Mouse (Mus musculus) ovary, adult 18-20 months (tissue): ENCODE data around the gene Nrp1.
A peak's percentile ranks its signal among the peaks of the same experiment; 100 is the strongest.

Experiments
- DNase-seq: peaks from one replicate; pipeline ENCODE4 v3.0.0; 2022; ENCODE audit warnings: low spot score, mixed read lengths

The Nrp1 gene

GRCm38 (mm10) chr8:128358406-128358755 is at the start of gene Nrp1:
Gene Nrp1 (plus strand): TSS chr8:128358604.
- DNase-seq = peak; percentile 27

GRCm38 (mm10) chr8:128320797-128321196 is 37.6 kb upstream of the Nrp1 start:
- no peak for DNase-seq

DNA sequence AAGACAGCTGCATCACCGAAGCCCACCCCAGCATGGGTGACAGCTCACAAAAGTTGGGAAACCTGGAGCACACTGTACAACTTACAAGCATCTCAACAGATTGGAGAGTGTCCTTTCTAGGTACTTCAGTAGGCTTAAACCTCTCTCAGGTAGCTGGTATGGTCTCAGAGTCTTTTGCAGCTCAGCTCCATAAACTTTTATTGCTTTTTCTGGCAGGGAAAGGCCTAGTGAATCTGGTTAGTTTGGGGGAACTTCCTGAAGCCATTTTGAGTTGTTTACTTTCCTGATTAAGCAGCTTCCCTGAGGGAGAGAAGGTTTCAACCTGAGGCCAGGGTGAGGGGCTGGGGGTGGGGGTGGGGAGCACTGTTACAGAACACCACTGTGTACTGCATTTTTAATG is 31.1 kb upstream of the Nrp1 start:
- no peak for DNase-seq

GRCm38 (mm10) chr8:128327922-128328321 is 30.5 kb upstream of the Nrp1 start:
- DNase-seq = no peak

DNA sequence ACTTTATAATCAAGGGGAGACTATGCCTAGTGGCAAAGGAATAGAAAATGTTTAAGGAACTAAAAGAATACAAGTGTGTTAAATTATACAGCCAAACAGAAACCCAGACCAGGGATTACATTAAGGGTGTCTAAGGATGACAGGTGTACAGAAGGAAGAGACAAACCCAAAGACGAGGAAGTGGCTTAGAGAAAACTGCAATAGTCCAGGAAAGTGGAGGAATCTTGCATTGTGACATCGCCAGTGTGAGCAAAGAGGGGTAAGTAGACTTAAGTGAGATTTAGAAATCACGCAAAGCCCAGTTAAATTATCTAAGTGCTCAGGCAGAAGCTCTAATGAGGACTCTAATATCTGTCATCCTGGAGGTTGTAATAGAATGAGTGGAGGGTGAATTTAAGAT is 28.9 kb upstream of the Nrp1 start:
- DNase-seq = no peak

- no peak for DNase-seq
Measured at GRCm38 (mm10) chr8:128335976-128336375, 22.4 kb upstream of the Nrp1 start.

DNA sequence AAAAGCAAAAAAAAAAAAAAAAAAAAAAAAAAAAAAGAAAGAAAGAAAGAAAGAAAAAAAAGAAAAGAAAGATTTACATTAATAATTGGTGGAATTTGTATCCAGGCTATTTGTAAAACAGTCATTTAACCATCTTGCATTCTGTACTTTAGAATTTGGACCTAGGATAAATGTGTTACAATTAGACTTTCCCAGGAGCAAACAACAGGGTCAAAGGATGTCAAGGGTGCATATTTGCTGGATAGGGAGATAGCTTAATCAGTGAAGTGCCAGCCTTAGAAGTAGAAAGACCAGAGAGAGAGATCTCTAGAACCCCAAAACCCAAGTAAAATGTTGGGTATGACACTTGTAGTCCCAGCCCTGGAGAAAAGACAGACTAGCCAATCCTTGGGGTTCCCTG is 19.5 kb upstream of the Nrp1 start:
- DNase-seq = no peak

GRCm38 (mm10) chr8:128339521-128339920 is 18.9 kb upstream of the Nrp1 start:
- no peak for DNase-seq

DNA sequence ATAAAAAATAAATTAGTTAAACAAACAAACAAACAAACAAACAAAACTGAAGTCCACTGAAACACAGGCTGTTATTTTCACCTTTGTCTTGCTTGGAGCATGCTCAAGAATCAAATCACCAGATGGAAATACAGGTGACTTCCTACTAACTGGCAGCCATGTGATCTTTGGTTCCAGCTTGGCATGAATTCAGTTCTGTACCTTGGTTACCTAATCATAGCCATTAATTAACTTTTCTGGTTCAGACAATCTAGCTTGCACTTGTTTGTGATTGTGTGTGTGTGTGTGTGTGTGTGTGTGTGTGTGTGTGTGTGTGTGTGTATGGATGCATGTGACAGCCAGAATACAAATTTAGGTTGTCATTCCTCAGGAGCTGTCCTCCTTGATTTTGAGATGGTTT is 8.0 kb upstream of the Nrp1 start:
- DNase-seq = no peak

DNA sequence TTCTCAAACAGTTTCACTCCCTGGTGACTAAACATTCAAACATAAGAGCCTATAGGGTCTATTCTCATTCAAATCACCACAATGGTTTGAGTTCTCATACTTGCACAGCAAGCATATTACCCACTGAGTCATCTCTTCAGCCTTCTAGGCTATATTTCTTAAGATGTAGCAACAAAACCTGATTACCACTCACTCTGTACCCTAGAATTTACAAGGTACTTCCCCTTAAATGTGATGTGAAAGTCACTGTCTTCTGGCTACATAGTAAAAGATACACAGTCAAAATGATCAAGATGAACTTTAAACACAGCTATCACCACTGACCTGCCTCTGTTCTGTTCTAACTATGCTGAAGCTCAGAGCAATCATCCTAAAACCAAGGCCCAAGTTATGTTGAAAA is 7.2 kb upstream of the Nrp1 start:
- DNase-seq = no peak

GRCm38 (mm10) chr8:128352821-128353220 is 5.6 kb upstream of the Nrp1 start:
- DNase-seq = no peak

DNA sequence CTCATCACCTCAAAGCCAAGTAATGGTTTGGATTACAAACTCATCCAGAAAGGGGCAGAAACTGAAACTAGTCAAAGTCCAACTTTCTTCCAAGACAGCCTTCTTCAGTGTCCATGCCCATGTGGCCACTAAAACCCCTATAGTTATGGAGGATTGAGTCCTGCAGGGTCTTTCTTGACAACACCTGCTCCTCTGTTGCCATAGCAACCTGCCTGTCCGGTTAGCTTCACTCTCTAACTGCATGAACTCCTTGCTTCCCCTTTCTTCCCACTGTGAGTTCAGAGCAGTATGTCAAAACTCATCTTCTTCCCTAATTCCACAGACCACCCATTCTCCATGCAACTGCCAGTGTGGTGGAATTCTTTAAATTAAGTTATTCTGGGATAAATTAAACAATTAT is 4.4 kb upstream of the Nrp1 start:
- DNase-seq = no peak

GRCm38 (mm10) chr8:128355091-128355490 is 3.3 kb upstream of the Nrp1 start:
- no peak for DNase-seq

DNA sequence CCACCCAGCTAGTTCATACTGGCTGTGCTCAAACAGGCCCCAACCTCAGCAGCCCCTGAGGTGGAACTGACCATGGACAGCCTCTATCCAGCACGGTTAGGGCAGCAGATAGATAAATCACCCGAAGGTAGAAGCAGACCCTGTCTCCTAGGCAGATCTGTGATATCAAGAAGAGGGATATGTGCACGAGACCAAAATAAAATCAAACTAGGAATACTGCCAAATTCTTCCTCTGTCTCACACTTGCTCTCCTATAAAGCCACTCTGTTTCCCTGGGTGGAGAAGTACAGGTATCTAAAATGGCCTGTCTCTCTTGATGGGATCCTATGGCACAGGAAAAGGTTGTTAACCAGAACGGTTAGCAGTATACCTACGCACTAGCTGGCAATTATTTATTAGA is 2.2 kb upstream of the Nrp1 start:
- DNase-seq = no peak

DNA sequence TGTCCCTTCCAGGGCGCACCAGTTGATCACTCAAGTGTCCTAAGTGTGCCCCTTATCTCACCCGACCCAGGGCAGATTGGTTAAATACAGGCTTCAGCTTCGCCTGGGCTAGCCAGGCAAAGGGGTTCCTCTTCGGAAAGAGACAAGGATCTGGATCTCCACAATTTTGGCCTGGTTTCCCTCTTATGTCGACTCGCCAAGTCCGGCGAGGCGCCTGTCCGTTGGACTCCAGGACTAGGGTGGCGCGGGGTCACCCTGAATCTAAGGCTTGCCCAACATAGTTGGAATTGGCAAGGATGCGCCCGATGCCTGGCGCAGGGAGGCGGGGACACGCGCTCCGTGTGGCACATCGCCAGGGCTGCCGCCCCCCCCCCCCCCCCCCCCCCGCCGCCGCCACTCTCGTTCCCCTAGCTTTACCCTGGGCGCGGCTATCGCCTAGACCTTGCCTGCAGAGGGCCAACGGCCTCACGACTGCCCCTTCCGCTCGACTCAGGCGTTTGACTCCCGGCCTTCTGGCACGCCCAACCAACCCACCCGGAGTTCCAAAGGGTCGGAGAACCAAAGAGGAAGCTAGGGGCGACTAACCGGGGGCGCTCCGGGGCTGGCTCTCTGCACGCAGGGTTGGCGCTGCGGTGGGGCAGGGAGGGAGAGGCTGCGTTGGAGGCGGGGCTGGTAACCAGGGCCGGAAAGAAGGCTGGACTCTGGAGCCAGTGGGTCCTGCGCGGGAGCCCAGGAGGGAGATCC is 1.4 kb upstream of the Nrp1 start:
- peak; percentile 76 for DNase-seq

DNA sequence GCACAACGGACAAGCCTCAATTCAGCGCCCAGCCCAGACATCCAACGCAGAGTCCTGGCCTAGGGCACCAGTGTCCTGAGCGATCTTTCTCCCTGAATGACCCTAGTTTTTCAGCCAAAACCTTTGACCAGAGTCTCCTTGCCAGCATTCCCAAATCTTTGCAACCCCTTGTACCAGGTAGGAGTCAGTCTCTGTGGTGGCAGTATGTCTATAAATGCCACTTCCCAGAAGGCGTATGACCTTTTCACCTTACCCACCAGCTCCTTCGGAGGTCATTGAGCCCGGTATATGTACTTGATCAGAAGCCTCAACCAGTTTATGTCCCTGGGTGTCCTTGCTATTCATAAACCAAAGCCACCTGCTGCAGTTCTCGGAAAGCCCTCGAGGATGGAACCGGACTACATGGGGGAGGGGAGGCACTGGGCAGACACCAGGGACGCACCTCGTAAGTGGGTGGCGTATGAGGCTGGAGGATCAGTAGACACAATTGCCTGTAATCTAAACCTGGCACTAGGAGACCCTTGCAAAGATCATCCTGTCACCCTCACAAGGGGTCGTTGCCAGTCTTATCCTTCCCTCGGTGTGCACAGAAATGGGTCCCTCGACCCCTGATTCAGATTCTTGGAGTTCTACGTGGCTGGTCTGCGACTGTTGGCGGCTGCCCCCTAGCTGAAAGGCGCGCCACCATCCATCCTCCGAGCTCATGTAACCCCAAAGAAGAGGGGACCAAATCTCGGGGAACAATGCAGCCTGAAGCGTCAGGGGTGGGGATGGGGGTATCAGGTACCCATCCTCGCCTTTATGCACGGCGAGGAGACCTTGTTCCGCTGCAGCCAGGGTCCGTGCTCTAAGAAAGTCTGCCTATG is 631 bp upstream of the Nrp1 start:
- peak; percentile 13 for DNase-seq

- peak; percentile 59 for DNase-seq
Measured at GRCm38 (mm10) chr8:128358756-128359520, 534 bp downstream of the Nrp1 start.

GRCm38 (mm10) chr8:128359521-128360318 is 1.3 kb downstream of the Nrp1 start:
- DNase-seq = peak; percentile 2

- DNase-seq = no peak
Measured at GRCm38 (mm10) chr8:128361343-128361870, 3.0 kb downstream of the Nrp1 start.

DNA sequence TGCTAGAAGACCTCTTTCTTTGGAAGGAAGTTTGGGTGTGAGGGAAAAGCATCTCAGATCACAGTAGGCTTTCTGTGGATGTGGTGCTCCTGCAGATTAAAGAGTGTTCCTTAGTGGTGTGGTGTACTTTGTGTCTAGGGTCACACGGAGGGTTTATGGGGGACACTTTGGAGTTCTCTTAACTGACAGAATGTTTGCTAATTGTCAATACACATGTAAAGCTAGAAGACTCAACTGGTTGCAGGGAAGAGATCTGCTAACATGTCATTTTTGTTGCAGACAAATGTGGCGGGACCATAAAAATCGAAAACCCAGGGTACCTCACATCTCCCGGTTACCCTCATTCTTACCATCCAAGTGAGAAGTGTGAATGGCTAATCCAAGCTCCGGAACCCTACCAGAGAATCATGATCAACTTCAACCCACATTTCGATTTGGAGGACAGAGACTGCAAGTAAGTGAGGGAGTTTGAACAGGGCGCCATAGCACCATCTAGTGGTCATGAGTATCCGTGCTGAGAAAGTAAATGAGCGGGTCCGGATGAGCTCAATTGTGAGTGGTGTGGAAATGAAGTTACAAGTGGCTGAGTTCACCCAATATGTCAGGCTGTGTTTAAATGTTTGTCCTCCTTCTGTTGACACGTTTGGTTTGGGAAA is 4.7 kb downstream of the Nrp1 start:
- DNase-seq = peak; percentile 57

- DNase-seq = no peak
Measured at GRCm38 (mm10) chr8:128370496-128370895, 12.1 kb downstream of the Nrp1 start.
